Mouse (Mus musculus) right cerebral cortex, postnatal 10 days (tissue): ENCODE data around the gene Gm21616.
"Not testable (repeated sequence)": the region's sequence is repeated elsewhere in the genome, so short reads cannot be mapped to it uniquely, and the experiment has no call there.

Source experiments
- DNase-seq, 2 experiments: peaks; one replicate each; pipeline ENCODE4 v3.0.0; 2021; ENCODE audit warnings: low spot score in 2 of 2

The Gm21616 gene

GRCm38 (mm10) chrX:125435242-125435641 is at the start of gene Gm21616:
Gene Gm21616 (plus strand): TSS chrX:125435542.
- not testable (repeated sequence) for DNase-seq
